Mouse (Mus musculus): ENCODE results near the gene Sdccag8.

Gene Sdccag8

GRCm38 (mm10) chr1:176944458-176945174, 130.2 kb downstream of the Sdccag8 start:
- no peak for DNase-seq

- DNase-seq: no peak
These were observed 130.7 kb downstream of the Sdccag8 start for GRCm38 (mm10) chr1:176945175-176945540.

- DNase-seq: no peak
These were observed 131.8 kb downstream of the Sdccag8 start for GRCm38 (mm10) chr1:176946031-176946795.

- DNase-seq: no peak
These were observed 132.3 kb downstream of the Sdccag8 start for GRCm38 (mm10) chr1:176946796-176947181.

- DNase-seq: no peak
These were observed 134.4 kb downstream of the Sdccag8 start for GRCm38 (mm10) chr1:176948861-176949260.

GRCm38 (mm10) chr1:176949320-176949719, 134.9 kb downstream of the Sdccag8 start:
- DNase-seq: no peak

- DNase-seq: no peak
These were observed 135.6 kb downstream of the Sdccag8 start for GRCm38 (mm10) chr1:176950061-176950460.

GRCm38 (mm10) chr1:176951836-176952235, 137.4 kb downstream of the Sdccag8 start:
- no peak for DNase-seq

GRCm38 (mm10) chr1:176958311-176958710, 143.9 kb downstream of the Sdccag8 start:
- no peak for DNase-seq

GRCm38 (mm10) chr1:176961716-176962115, 147.3 kb downstream of the Sdccag8 start:
- DNase-seq: no peak

GRCm38 (mm10) chr1:176962894-176963293, 148.4 kb downstream of the Sdccag8 start:
- DNase-seq: no peak

- no peak for DNase-seq
These were observed 152.8 kb downstream of the Sdccag8 start for GRCm38 (mm10) chr1:176967299-176967698.

- no peak for DNase-seq
These were observed 156.4 kb downstream of the Sdccag8 start for GRCm38 (mm10) chr1:176970635-176971478.

GRCm38 (mm10) chr1:176971479-176971797, 157.0 kb downstream of the Sdccag8 start:
- DNase-seq: no peak

GRCm38 (mm10) chr1:176973356-176974088, 159.1 kb downstream of the Sdccag8 start:
- no peak for DNase-seq

GRCm38 (mm10) chr1:176979235-176979634, 164.8 kb downstream of the Sdccag8 start:
- no peak for DNase-seq

GRCm38 (mm10) chr1:176980140-176980539, 165.7 kb downstream of the Sdccag8 start:
- no peak for DNase-seq

- no peak for DNase-seq
These were observed 166.4 kb downstream of the Sdccag8 start for GRCm38 (mm10) chr1:176980801-176981400.

- DNase-seq: no peak
These were observed 167.1 kb downstream of the Sdccag8 start for GRCm38 (mm10) chr1:176981511-176981910.

GRCm38 (mm10) chr1:176982671-176983070, 168.2 kb downstream of the Sdccag8 start:
- no peak for DNase-seq

- no peak for DNase-seq
These were observed 171.2 kb downstream of the Sdccag8 start for GRCm38 (mm10) chr1:176985691-176986090.

GRCm38 (mm10) chr1:176986275-176986674, 171.8 kb downstream of the Sdccag8 start:
- DNase-seq: no peak

All from lung, postnatal 14 days (tissue).